Mouse (Mus musculus) lung, postnatal 0 days (tissue): ENCODE results near the gene Slc25a33. TPM values are rescaled to one million over a fixed set of nuclear protein-coding genes. Genes with fewer than 3 reads are reported as not detected.
"Not testable (repeated sequence)": the region's sequence is repeated elsewhere in the genome, so short reads cannot be mapped to it uniquely, and the experiment has no call there.

Experiments used
- ATAC-seq: fragments of 200-750 bp; cut with Nextera tagmentation; 2 replicates; pipeline ENCODE4 v1.8.0; 2017; ENCODE audit warnings: moderate library complexity
- DNase-seq: peaks from one replicate; pipeline ENCODE4 v3.0.0-alpha.2; 2016; ENCODE audit warnings: low spot score
- H3K27ac ChIP-seq: fragments of 300-500 bp; sonication (generic); 2 replicates; pipeline ENCODE4 v1.5.1; 2014; ENCODE audit warnings: antibody characterized with exemption, mild to moderate bottlenecking, low read length, mixed read lengths
- H3K27me3 ChIP-seq: fragments of 300-500 bp; sonication (generic); replicated peaks from 2 replicates; pipeline ENCODE4 v1.6.1; 2014; ENCODE audit warnings: low read length, mixed read lengths; ENCODE audit not compliant: insufficient read depth
- H3K36me3 ChIP-seq: fragments of 300-500 bp; sonication (generic); 2 replicates; pipeline ENCODE4 v1.6.1; 2014; ENCODE audit warnings: low read length, mixed read lengths; ENCODE audit not compliant: insufficient read depth
- H3K4me1 ChIP-seq: fragments of 300-500 bp; sonication (generic); 2 replicates; pipeline ENCODE4 v1.6.1; 2014; ENCODE audit warnings: antibody characterized with exemption, low read depth, low read length, mixed read lengths; ENCODE audit not compliant: insufficient read depth
- H3K4me2 ChIP-seq: fragments of 300-500 bp; sonication (generic); replicated peaks from 2 replicates; pipeline ENCODE4 v1.6.1; 2014; ENCODE audit warnings: low read depth, mild to moderate bottlenecking, low read length, moderate library complexity, mixed read lengths
- H3K4me3 ChIP-seq: fragments of 300-500 bp; sonication (generic); 2 replicates; pipeline ENCODE4 v1.5.1; 2014; ENCODE audit warnings: low read depth, low read length
- H3K9ac ChIP-seq: fragments of 300-500 bp; sonication (generic); replicated peaks from 2 replicates; pipeline ENCODE4 v1.6.1; 2014; ENCODE audit warnings: low read depth, mild to moderate bottlenecking
- H3K9me3 ChIP-seq: fragments of 300-500 bp; sonication (generic); 2 replicates; pipeline ENCODE4 v1.6.1; 2016; ENCODE audit warnings: low read length, mixed read lengths
- CTCF ChIP-seq: IDR thresholded peaks from 2 replicates; pipeline ENCODE4 v1.5.1; 2016; ENCODE audit warnings: antibody characterized with exemption, mild to moderate bottlenecking
- EP300 ChIP-seq: IDR thresholded peaks from 2 replicates; pipeline ENCODE4 v1.6.1; 2016; ENCODE audit warnings: antibody characterized with exemption, mild to moderate bottlenecking, control low read depth
- WGBS: fragments of 180-500 bp; shearing (Covaris S2); extraction: QIAGEN DNeasy Blood & Tissue Kit; methylation state at CpG from one replicate; pipeline ENCODE4 v1.1.7; 2014; 5-methylcytosine and 5-hydroxymethylcytosine counted together
- polyA plus RNA-seq: library from polyadenylated mRNA; unstranded; fragments of >200 nt; fragmentation: Nextera tagmentation; extraction: Ambion mirVana; gene quantifications from 2 replicates; pipeline ENCODE4 v1.2.1, GENCODE M21; 2015

Gene Slc25a33
- polyA plus RNA-seq, 1 experiment from 2014 or later, result 8.6 TPM

DNA sequence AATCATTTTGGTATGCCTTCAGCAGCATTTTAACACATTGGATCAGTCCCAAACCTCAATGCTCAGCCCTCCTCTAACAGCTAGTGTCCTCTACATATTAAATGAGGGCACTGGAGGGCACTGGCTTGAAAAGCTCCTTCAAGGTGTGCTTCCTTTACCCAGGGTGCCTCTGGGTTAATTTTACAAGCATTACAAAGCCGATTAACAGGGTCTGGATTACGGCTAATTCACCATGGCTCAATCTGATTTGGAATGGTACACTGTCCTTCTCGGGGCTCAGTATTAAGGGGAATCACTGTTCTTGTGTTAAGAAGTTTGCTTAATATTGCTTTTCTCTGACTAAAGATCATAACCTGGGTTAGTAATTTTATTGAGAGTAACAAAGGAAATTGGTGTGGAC, 21.2 kb downstream of the Slc25a33 start:
- ATAC-seq (no peak), DNase-seq (no peak)
- Histone ChIP-seq H3K4me2 (no peak overlapping the region), H3K9me3 (no peaks in the 10 kb centered on the region), H3K27me3 (no peaks in the 10 kb centered on the region), H3K27ac (no peak overlapping the region), H3K4me1 (no peaks in the 10 kb centered on the region), H3K9ac (no peak overlapping the region), H3K36me3 (no peaks in the 10 kb centered on the region), H3K4me3 (no peak overlapping the region)
- WGBS, result 89% methylated on average over 3 of the region's 3 CpGs
- TF ChIP-seq CTCF (no peak), EP300 (no peak)

DNA sequence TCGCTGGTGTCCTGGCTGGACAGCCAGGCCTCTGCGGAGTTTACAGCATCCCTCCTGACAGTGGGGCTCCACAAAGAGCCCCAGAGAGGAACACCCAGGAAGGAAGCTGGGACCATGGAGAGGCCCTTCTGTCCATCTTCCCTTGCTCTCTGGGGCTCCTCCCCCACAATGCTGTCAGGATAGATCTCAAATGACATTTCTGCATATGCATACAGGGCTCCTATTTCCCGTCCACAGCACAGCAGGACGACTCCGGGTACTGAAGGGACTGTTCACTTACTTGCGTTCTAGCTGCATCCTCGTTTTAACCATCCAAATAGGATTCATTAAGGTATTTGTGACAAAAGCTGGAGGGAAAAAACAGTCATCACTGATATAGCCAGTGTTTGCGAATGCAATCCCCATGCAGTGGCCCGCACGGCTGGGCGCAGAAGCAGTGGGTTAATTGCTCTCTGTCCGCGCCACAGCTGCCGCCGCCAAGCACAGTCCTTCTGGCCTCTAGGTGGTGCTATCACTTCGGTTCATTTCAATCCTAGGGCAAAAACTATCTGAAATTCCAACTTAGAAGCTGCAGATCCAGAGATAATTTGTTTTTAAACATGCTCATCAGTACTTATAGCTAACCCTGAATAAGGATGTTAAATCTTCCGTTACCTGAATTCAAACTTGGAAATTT, 21.8 kb downstream of the Slc25a33 start:
- WGBS, result 38% methylated on average over 17 of the region's 17 CpGs
- Histone ChIP-seq H3K4me2 (no peak overlapping the region), H3K4me3 (no peak overlapping the region), H3K4me1 (no peaks in the 10 kb centered on the region), H3K9ac (no peak overlapping the region), H3K27me3 (no peaks in the 10 kb centered on the region), H3K9me3 (no peaks in the 10 kb centered on the region), H3K27ac (no peak overlapping the region), H3K36me3 (no peaks in the 10 kb centered on the region)
- TF ChIP-seq EP300 (no peak), CTCF (peak; percentile 86)
- ATAC-seq, result peak; percentile 55
- peak; percentile 85 for DNase-seq

DNA sequence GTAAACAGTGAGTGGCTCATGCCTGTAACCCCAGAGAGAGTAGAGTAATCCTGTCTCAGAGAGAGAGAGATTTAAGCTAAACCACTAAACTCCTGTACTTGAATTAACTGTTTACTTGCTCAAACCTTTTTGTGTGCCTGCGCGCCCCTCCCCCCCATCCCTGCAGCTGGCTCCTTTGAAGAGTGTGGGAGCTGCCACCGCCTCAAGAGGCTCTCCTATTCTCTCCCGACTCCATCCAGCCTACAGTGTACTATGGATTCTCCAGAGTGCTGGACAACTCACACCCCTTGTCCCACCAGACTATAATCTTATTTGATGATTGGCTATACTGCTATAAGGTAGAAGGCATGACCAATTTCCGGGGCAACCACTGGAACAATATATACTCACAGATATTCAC, 23.4 kb downstream of the Slc25a33 start:
- TF ChIP-seq CTCF (no peak), EP300 (no peak)
- Histone ChIP-seq H3K9ac (no peak overlapping the region), H3K4me1 (no peaks in the 10 kb centered on the region), H3K27me3 (no peaks in the 10 kb centered on the region), H3K4me2 (no peak overlapping the region), H3K4me3 (no peak overlapping the region), H3K36me3 (no peaks in the 10 kb centered on the region), H3K27ac (no peak overlapping the region), H3K9me3 (no peaks in the 10 kb centered on the region)
- 48% methylated on average over 5 of the region's 5 CpGs for WGBS
- ATAC-seq (no peak), DNase-seq (no peak)

- H3K36me3 ChIP-seq, H3K4me1 ChIP-seq, H3K4me2 ChIP-seq, H3K27me3 ChIP-seq, H3K9ac ChIP-seq, H3K9me3 ChIP-seq, H3K4me3 ChIP-seq, ATAC-seq, DNase-seq, H3K27ac ChIP-seq: not testable (repeated sequence)
- WGBS, result 87% methylated on average over 3 of the region's 3 CpGs
These were observed 24.4 kb downstream of the Slc25a33 start for GRCm38 (mm10) chr4:149749663-149750015.

DNA sequence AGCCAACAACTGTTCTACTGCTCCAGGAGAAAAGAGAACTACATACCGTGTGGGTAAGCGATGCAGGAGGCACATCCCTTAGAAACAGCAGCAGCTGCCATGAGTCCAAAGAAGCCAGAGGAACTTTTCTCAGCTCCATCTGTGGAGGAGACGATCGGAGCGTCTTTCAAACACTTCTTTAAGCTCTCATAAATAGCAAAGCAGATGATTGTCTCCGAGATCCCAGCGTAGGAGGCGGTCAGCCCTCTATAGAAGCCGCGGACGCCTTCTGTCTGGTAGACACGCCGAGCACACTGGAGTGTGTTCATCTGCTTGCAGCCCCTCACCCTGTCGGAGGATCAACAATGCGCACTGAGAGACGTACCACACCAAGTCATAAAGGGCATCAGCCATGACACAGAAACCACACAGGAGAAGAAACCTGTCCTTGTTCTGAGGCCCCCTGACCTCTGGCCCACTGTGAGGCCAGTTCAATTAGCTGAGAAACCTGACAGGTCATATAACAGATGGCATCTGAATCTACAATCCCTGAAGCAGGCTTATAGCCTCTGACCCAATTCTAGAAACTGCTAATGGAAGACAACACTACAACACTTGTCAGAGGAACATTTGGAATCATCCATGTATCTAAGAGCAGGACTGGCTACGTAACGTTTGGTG, 24.9 kb downstream of the Slc25a33 start:
- no peak overlapping the region for H3K27ac ChIP-seq
- DNase-seq (no peak), ATAC-seq (no peak)
- H3K4me1 ChIP-seq, result no peaks in the 10 kb centered on the region
- H3K4me3 ChIP-seq, result no peak overlapping the region
- H3K36me3 ChIP-seq, result no peaks in the 10 kb centered on the region
- H3K9me3 ChIP-seq, result no peaks in the 10 kb centered on the region
- 92% methylated on average over 18 of the region's 18 CpGs for WGBS
- H3K27me3 ChIP-seq, result no peaks in the 10 kb centered on the region
- no peak for TF ChIP-seq EP300
- no peak overlapping the region for H3K9ac ChIP-seq
- H3K4me2 ChIP-seq, result no peak overlapping the region

DNA sequence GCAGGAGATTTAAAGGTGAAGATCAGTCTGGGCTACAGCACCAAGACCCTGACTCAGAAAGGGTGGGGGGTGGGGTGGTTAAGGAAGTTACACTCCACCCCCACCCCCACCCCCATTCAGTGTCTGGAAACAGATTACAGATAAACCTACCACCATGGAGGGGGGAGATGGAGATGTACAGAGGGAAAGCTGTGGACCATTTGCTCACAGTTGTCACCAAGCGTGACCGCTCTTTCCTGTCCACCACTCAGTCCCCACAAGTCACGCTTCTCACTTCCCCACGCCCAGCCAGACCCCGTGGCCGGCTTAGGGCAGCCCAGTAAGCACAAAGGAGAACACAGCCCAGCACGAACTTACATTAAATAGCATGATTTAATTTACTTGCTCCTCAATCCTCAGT, 30.0 kb downstream of the Slc25a33 start:
- no peak overlapping the region for H3K4me2 ChIP-seq
- ATAC-seq, result no peak
- H3K9me3 ChIP-seq, result no peaks in the 10 kb centered on the region
- WGBS, result 76% methylated on average over 7 of the region's 7 CpGs
- no peak for TF ChIP-seq CTCF
- no peak for TF ChIP-seq EP300
- no peaks in the 10 kb centered on the region for H3K36me3 ChIP-seq
- no peaks in the 10 kb centered on the region for H3K27me3 ChIP-seq
- no peak overlapping the region for H3K9ac ChIP-seq
- H3K4me1 ChIP-seq, result no peaks in the 10 kb centered on the region
- no peak for DNase-seq
- no peak overlapping the region for H3K4me3 ChIP-seq
- no peak overlapping the region for H3K27ac ChIP-seq
